Mouse (Mus musculus) testis, postnatal 14 days (tissue): Measurements from ENCODE around the gene Krt10.

Experiments
- DNase-seq: peaks from one replicate; pipeline ENCODE4 v3.0.0; 2021; ENCODE audit warnings: low spot score

The Krt10 gene

GRCm38 (mm10) chr11:99369853-99370451, 19.2 kb downstream of the Krt10 start:
- DNase-seq, result no peak

DNA sequence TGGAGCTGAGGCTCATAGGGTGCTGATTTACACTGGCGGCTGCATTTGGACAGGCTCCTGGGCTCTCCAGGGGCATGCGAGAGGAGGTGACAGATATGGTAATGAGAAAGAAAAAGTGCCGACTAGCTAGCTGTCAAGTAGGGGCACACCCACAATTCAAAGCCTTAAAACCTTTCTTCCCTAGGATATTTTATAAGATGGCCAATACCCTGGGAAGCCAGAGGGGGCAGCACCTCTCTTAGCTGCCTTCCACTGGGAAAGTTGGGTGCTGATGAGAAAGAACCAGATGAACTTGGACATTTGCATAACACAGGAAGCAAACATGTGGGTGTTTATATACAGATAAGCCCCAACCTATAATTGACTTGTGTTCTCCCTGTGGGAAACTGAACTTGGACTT, 19.9 kb downstream of the Krt10 start:
- no peak for DNase-seq

- no peak for DNase-seq
Observed at GRCm38 (mm10) chr11:99366791-99367190, 22.4 kb downstream of the Krt10 start.

GRCm38 (mm10) chr11:99364412-99364811, 24.8 kb downstream of the Krt10 start:
- peak; percentile 58 for DNase-seq

DNA sequence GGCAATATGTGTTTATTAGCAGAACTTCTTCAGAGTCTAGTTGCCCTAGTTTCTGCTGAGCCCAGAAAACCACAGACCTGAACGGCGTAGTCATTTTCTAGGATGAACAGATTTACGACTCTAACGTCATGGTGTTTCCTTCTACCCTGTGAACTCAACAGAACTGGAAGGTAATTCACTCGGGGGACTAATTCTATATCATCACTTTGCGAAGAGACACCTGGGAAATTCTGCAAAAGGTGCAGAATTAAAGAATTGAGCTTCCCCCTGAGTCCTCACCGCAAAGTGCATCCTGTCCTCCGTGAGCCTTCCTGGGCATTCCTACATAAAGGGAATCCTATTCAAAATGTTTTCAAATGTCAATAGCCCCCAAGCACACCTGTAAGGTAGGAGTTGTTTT, 27.7 kb downstream of the Krt10 start:
- no peak for DNase-seq

DNA sequence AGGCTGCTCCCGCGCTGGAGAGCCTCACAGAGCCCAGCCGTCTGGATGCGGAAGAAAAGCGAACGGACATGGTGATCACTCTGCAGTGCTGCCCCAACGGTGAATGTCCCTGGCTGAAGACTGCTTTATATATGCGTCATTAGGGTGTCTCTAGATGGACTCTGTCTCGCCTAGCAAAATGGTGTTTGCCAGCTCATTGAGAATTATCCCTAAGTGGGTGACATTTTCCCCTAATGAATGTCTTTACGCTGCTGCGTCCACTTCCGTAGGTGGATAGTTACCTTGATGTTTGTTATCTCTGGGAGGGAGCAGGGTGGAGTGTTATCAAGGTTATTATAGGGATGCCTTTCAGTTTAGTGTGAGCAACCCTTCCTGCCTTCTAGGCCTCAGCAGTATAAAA, 38.2 kb downstream of the Krt10 start, which contains the start of gene Krt27:
Krt27 (minus strand) TSS at position 101 of the 400 bp plus-strand sequence.
- DNase-seq, result no peak

- no peak for DNase-seq
Observed at GRCm38 (mm10) chr11:99339299-99339847, 49.8 kb downstream of the Krt10 start.

DNA sequence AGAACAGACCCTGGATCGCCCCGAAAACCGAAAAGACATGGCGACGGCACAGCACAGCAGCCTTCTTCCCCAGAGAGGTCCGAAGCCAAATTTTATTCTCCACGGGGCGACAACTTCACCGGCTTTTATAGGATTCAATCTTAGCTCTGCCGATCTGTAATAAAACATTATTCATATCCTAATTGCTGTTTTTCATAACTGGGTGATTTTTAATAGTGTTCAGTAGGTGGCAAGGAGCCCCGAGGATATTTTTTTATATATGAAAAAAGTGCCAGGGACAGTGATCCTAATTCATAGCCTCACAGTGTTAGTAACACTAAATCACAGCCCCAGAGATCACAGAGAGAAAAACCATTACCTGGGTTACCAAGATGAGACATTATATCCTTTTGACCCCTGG, 51.3 kb downstream of the Krt10 start, which contains the start of gene Krt26:
Krt26 (minus strand) TSS at position 101 of the 400 bp plus-strand sequence.
- DNase-seq, result no peak
